Mouse (Mus musculus): Measurements from ENCODE around the gene Paqr4. TPM values are rescaled to one million over a fixed set of nuclear protein-coding genes. Genes with fewer than 3 reads are reported as not detected.

Paqr4 gene
- total RNA-seq, 2 experiments from 2014 or later, result 13.8 to 14.6 TPM

DNA sequence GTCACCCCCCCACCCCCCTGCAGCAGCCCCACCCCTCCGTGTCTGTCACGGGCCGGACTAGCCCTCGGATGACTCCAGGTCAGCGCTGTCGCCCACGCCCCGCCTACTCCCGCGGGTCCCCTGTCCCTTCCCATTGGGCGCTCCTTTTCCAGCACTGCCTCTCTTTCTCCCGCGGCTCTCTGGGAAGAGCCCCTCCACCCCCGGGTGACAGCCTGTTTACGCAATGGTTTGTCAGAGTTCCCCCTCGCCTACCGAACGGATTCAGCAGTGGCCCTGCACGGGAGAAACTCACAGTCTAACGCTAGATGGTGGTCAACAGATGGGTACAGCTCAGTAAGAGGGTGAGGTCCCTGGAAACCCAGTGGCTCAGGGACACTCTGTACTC, 13.9 kb downstream of the Paqr4 start:
- DNase-seq (ENCODE audit: low spot score in 2 of 2), result peak in 1 of 2 experiments; percentile 75

DNA sequence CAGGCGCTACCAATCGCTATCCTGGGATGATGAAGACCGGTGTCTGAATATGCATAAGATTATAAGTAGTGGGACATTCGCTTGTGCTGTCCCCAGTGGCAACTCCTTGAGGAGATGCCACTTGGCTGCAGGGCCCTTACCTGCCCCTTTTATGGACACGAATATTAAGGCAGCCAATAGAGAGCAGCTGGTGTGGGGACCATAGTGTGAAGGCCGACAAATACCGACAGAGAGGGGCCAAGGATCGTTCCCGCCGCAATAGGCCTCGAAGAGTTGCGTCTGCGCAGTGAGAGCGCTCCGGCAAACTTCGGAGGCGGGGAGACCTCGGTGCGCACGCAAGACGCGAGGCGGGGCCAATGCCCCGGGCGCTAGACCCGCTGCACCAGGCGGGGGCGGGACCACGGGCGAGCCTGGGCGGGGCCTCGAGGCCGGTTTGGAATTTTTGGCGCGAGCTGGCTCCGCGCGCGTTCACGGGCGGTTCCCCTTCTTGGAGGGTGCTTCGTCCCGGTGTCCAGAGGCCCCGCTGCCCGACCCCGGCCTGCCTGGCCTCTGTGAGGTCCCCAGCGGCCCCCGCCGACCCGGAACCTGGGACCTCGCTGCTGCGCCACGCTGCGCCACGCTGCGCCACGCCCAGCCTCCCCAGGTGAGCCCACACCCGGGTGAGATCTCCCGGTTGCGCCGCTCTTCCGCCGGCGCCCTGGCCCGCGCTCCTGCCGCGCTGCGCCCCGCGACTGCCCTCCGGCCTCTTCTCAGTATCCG, 14.5 kb downstream of the Paqr4 start, which contains the start of gene Pkmyt1:
TSS of gene Pkmyt1 (plus strand) at position 338 of the 759 bp plus-strand sequence.
- peak; percentile 89 to 93 for DNase-seq (ENCODE audit: low spot score in 2 of 2)

DNA sequence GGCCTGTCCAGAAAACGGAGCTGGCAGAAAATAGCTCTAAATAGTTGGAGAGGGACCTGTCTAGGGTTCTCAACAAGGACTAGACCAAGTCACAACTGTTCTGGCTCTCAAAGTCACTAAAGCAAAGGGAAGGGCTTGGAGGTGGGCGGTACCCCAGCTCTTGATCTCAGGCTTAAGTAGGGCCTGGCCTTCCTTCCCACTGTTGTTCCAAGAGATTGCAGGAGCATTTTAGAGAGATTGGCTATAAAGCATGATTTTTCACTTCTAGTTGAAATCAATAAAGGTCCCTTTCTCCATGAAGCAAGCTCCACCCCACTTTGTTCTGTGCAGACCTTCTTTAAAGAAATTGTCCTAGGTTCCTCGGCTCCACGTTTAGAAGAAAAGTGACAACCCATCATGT, 15.2 kb downstream of the Paqr4 start:
- DNase-seq (ENCODE audit: low spot score in 2 of 2), result no peak

DNA sequence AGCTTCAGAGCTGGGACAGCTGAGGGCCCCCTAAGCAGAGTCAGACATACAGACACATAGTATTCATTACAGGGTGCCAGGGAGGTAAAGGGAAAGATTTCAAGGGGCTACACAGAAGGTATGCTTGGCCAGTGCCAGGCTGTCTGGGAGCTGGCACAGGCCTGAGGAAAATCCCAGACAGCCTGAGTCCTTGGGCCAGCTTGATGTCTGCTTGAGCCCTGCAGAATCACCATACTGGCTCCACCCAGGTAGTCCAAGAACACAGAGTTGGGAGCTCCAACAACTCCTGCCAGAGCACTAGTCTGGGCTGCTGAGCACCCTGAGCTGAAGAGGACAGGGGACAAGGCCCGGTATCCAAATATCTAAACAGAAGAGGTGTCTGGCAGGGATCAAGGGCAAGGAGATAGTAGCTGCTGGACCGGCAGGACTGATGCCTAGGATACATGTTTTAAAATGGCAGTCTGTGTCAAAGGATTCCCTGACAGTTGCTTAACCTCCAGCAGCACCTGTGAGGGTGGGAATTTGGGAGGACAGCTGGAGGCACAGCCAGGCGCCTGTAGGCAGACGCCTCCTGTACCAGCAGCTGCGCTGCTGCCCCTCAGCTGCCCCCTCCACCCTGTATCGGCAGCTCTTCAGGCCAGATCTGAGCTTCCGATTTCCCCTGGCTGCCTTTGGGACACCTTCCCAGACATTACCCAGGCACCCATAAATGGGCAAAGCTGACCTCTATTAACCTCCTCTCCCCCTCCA, 18.1 kb downstream of the Paqr4 start, which contains the start of gene 1520401A03Rik:
TSS of gene 1520401A03Rik (minus strand) at position 408 of the 750 bp plus-strand sequence.
- no peak for DNase-seq (ENCODE audit: low spot score in 2 of 2)

DNA sequence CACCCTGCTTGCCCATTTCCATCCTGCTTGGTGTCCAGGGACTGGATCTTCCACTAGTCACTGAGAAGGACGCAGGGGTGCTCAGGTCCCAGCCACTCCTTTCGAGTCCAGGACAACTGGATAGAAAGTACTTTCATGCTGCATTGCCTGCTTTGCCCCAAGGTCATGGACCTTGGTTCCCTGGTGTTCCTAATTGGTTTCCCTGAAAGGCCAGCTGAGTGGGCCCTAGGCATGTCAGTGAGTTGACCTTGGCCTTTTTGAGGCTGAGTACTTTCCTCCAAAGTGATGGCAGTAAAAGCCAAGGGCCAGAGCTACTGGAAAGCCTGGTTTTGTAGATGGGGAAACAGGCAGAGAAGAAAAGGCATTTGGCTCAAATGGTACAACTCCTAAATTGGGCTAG, 18.8 kb downstream of the Paqr4 start:
- DNase-seq (ENCODE audit: low spot score in 2 of 2), result no peak

DNA sequence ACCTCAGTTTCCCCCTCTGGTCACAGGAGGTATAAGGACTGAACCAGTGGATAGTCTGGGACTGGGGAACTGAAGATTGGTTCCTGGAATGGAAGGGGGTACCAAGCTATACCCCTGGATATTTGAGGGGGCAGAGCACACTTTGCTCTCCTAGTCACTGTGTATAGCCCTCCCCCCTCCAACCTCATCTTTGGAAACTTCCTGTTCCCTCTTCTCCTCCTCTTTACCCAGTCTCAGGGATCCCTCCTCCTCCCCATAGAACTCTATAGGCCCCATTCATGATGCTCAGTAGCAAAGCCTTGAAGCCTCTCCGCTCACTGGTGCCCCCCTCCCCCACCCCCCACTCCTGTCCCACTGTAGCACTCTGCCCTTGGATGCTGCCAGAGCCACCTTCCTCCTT, 21.2 kb downstream of the Paqr4 start:
- no peak for DNase-seq (ENCODE audit: low spot score in 2 of 2)

DNA sequence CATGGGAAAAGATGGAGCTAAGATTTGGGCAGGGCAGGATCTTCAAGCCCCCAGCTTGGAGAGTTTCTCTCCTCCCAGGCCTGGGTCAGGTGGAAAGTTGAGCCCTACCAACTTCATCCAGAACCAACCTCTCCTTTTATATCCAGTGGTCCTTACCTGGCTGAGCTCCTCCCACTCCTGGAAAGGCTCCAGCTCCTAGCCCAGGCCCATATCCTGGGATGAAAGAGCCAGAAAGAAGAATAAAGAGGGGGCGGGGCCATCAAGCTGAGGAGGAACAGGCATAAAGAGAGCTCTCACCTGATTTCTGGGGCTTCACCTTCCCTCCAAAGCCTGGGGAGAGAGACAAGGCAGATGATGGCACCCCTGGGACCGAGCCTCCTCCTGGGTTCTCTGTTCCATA, 23.7 kb downstream of the Paqr4 start:
- no peak for DNase-seq (ENCODE audit: low spot score in 2 of 2)

DNA sequence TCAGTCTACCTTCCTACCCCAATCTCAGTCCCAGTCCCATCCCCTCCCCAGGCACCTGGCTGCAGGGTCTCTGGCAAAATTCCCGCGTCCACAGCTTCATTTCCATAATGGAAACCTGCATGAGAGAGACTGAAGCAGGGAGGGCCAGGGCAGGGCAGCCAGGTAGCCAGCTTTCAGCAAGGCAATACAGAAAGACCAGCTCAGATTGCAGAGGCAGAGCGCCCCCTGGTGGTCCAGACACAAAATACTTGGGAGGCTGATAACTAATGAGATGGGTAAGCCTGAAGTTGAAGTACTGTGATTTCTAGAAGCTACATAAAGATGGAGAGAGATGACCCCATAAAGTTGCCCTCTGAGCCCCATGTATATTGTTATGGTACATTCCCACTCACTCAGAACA, 34.5 kb downstream of the Paqr4 start:
- DNase-seq (ENCODE audit: low spot score in 2 of 2), result peak; percentile 53 to 58

DNA sequence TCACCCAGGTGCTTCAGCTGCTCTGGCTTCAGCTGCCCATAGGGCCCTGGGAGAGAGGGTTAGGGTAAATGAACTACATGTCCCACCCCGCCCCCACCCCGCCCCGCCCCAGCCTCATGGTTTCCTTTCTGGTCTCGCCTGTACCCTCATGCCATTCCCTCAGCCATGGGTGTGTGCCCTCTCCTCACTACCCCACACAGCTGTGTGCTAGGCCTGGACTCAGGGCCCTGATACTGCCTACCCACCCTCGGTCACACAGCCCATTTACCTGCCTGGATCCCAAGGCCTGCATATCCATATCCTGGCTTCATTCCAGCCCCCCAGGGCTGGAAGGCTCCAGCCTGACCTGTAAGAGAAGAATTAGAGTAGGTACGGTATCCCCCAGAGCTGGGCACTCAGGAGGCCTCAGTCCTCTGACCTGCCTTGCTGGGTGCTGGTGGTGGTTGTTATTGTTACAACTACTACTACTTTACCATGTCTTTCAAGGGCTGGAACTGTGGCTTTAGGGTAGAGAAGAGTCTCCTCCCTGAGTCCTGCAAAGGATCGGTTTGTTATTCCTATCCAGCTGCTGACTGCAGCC, 35.1 kb downstream of the Paqr4 start:
- no peak for DNase-seq (ENCODE audit: low spot score in 2 of 2)

DNA sequence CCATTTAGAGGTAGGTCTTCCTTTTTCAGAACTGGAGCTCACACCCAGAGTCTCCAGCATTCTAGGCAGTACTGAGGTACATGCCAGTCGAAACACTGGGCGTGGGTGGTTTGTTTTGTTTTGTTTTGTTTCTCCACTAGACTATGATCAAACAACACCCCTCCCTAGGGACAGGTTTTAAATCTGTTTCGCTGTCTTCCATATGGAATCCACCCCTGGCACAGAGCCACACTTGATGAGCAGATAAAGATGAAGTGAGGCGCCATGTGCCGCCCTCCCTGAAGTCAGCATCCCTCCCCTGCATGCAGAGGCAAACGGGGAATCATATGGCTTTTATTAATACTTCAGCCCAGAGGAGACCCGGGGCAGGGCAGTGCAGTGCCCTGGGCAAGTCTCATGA, 35.9 kb downstream of the Paqr4 start:
- no peak for DNase-seq (ENCODE audit: low spot score in 2 of 2)

DNA sequence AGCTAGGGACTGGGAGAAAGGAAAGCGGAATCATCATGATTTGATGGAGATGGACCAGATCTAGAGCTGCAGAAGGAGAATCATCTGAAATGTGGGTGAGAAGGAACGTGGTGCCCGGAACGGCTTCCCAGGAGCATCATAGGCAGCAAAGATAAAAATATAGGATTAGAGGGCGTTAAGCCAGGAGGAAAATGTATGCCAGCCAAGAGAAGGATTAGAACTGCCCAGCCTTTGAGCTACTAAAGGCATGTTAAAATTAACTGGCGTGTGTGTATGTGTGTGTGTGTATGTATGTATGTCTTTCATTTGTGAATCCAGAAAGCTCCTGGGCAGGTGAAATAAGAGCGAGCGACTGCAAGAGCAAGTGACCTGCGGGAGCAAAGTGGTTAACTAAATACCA, 37.4 kb downstream of the Paqr4 start:
- DNase-seq (ENCODE audit: low spot score in 2 of 2), result no peak

DNA sequence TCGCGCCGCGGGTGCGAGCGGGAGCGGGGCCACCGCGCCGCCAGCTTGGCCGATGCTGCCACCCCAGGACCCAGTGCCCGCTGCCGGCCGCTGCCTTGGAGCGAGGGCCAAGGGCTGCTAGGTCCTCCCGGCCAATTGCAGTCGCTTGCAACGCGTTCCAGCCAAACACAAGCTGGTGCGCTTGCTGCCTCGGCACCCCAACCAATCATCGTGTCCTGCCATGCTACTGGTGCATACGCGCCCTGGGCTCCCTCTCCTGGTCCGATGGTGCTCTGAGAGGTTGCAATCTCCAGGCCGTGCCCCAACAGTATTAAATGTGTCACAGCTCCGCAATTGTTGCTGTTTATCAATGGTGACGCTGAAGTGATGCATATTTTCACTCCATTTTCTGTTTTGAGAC, 40.6 kb downstream of the Paqr4 start:
- DNase-seq (ENCODE audit: low spot score in 2 of 2), result peak; percentile 70 to 73

DNA sequence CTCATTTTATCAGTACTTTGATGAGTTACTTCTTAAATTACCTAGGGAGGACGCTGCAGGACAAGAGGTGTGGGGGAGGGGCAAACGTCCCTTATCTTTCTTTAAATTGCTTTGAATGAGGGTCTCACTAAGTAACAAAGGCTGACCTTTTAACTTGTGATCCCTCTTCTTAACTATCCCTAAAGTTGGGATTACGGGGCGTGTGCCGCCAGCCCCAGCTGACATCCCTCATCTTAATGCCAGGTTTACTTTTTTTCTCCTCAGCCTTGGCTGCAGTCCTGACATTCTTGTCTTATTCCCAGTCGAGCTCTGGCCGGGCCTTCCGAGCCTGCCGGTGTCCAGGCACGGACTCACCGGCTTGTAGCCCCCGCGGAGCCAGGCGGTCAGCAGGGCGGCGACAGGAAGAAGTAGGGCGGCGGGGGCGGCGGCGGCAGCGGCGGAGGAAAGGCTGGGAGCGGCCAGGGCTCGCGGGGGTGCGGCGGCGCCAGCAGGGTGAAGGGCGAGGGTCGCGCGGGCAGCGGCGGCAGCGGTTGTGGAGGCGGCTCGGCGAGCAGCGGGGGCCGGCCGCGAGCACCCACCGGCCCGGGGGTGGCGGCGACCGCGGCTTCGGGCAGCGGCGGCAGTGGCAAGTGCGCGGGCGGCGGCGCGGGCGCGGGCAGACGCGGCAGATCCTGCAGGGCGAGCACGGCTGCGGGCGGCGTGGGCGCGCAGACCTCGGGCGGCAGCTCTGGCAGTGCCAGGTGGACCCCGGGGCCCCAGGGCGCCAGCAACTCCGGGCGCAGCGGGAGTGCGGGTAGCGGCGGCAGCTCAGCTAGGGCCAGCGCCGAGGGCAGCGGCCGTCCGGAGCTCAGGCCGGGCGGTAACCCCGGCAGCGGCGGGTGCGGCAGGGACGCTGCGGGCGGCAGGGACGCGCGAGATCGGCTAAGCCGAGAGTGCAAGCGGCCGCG, 41.3 kb downstream of the Paqr4 start:
- DNase-seq (ENCODE audit: low spot score in 2 of 2), result no peak

DNA sequence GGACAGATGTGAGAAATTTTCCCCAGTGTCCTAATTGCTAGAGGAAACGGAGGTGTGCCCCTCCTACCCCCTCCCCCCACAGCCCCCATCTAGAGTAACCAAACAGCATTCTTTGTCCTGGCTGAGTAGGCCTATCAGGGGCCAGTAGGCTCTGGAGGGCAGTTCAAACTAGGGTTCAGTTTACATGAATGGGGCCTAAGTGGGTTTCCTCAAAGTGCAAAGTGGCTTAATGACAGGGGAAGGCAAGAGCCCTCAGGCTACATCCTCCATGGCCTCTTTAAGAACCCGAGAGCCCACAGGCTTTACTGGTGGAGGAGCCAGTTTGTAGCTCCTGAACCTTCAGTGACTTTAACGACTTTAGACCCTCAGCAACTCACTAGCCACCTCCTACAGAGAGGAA, 44.9 kb downstream of the Paqr4 start:
- DNase-seq (ENCODE audit: low spot score in 2 of 2), result no peak

DNA sequence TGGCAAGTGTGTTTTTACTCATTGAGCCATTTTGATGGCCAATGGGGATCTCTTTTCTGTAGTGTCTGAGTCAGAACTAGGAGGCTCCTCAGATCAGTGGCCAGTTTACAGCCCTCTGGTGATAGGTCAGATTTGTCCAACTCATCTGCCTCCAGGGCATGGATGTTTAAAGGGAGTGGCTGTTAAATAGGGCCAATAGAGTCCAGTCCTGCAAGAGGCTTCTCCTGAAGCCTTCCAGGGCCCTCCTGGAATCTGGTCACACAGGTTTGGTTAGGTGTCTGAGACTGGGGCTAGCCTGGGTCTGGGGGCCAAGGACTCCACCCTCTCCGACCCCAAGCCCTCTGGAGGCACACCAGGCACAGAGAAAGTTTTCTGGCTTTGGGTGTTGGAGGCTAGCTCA, 46.2 kb downstream of the Paqr4 start:
- no peak for DNase-seq (ENCODE audit: low spot score in 2 of 2)

Other genes starting within 250 kb of the Paqr4 start
- 10 to 100 TPM in 1 of 2 experiments, 1 to 10 TPM in 1; 8.5 to 11.5 TPM for gene Zfp213, start 176.6 kb downstream of the Paqr4 start, total RNA-seq (2021)
- 10 to 100 TPM; 27.5 to 29.7 TPM for gene Zfp13, start 141.4 kb downstream of the Paqr4 start, total RNA-seq (2021)
- gene Zscan10, start 140.0 kb downstream of the Paqr4 start, total RNA-seq (2021), result not detected
- under 1 TPM; 0.56 to 0.90 TPM for gene Mmp25, start 95.6 kb downstream of the Paqr4 start, total RNA-seq (2021)
- under 1 TPM in 1 of 2 experiments, not detected in 1; 0.31 TPM for gene Bicdl2, start 80.4 kb downstream of the Paqr4 start, total RNA-seq (2021)
- 100 to 1,000 TPM; 132 to 134 TPM for gene Hcfc1r1, start 67.3 kb downstream of the Paqr4 start, total RNA-seq (2021)
- 10 to 100 TPM; 26.7 to 27.5 TPM for gene Thoc6, start 67.0 kb downstream of the Paqr4 start, total RNA-seq (2021)
- gene Tnfrsf12a, start 63.4 kb downstream of the Paqr4 start, total RNA-seq (2021), result 10 to 100 TPM; 53.2 to 53.8 TPM
- gene Cldn6, start 61.6 kb downstream of the Paqr4 start, total RNA-seq (2021), result 10 to 100 TPM in 1 of 2 experiments, not detected in 1; 12.1 TPM
- 1 to 10 TPM in 1 of 2 experiments, not detected in 1; 2.4 TPM for gene Cldn9, start 56.8 kb downstream of the Paqr4 start, total RNA-seq (2021)
- 1 to 10 TPM in 1 of 2 experiments, under 1 TPM in 1; 0.99 to 1.3 TPM for gene 1520401A03Rik, start 18.1 kb downstream of the Paqr4 start, total RNA-seq (2021)
- gene Pkmyt1, start 14.5 kb downstream of the Paqr4 start, total RNA-seq (2021), result 10 to 100 TPM; 20.0 to 22.4 TPM
- gene Kremen2, start 5.0 kb upstream of the Paqr4 start, total RNA-seq (2021), result under 1 TPM in 1 of 2 experiments, not detected in 1; 0.14 TPM
- 10 to 100 TPM; 60.9 to 62.4 TPM for gene Flywch1, start 30.7 kb upstream of the Paqr4 start, total RNA-seq (2021)
- 10 to 100 TPM; 14.0 to 14.4 TPM for gene Flywch2, start 45.2 kb upstream of the Paqr4 start, total RNA-seq (2021)
- gene Srrm2, start 49.7 kb upstream of the Paqr4 start, total RNA-seq (2021), result 100 to 1,000 TPM; 855 to 927 TPM
- gene Elob, start 88.3 kb upstream of the Paqr4 start, total RNA-seq (2021), result 100 to 1,000 TPM; 364 to 381 TPM
- gene Prss33, start 95.2 kb upstream of the Paqr4 start, total RNA-seq (2021), result not detected
- gene Prss32, start 103.0 kb upstream of the Paqr4 start, total RNA-seq (2021), result not detected
- gene Prss41, start 103.3 kb upstream of the Paqr4 start, total RNA-seq (2021), result 1 to 10 TPM; 1.6 to 1.9 TPM
- not detected for gene Prss21, start 127.2 kb upstream of the Paqr4 start, total RNA-seq (2021)
- not detected for gene Dcpp1, start 140.0 kb upstream of the Paqr4 start, total RNA-seq (2021)
- not detected for gene Dcpp2, start 140.0 kb upstream of the Paqr4 start, total RNA-seq (2021)
- gene Dcpp3, start 176.6 kb upstream of the Paqr4 start, total RNA-seq (2021), result not detected
- gene Sbp, start 200.8 kb upstream of the Paqr4 start, total RNA-seq (2021), result not detected
- not detected for gene Sbpl, start 214.4 kb upstream of the Paqr4 start, total RNA-seq (2021)
- not detected for gene Prss30, start 239.7 kb upstream of the Paqr4 start, total RNA-seq (2021)